Mouse (Mus musculus) thymus, postnatal 25 days (tissue): Measurements from ENCODE around the gene Zp3r.
A peak's percentile ranks its signal among the peaks of the same experiment; 100 is the strongest.
"Not testable (repeated sequence)": the region's sequence is repeated elsewhere in the genome, so short reads cannot be mapped to it uniquely, and the experiment has no call there.

Experiments used
- DNase-seq: peaks from one replicate; pipeline ENCODE4 v3.0.0; 2022

The Zp3r gene

DNA sequence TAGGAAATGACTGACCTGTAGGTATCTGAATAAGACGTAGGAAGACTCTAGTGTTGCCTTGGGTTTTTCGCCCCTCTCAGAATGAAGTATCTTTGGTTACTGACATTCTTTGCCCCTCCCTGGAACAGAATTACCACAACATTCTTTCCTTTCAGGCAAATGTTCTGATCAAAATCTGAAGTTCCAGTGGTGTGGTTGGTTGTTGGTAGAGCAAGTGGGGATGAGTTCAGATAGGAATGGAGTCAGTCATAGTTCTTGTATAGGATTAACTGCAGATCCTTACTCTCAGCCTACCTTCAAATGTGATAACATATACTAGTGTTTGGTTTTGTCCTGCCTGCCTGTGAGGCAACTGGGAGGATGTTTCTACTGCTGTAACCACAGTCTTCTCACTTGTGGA is at the start of gene Zp3r:
Gene Zp3r (minus strand): TSS at position 101 of the 400 bp plus-strand sequence.
- peak; percentile 19 for DNase-seq

DNA sequence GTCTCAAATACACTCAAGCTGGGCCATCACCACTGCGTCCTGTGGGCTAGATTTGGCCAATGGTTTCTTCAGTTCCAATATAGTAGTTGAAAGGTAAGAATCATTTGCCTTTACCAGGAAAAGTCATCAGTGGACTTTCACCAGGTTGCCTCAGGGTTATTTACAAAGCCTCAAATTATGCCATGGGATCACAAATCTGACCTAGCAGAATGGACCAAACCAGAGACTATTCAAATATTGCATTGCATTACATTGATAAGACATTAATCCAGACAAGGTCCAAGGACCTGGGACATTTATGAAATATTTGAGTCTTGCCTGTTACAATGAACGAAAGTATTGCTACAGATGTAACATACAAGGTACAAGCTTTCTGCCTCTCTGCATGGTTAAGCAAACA is 49.1 kb upstream of the Zp3r start:
- no peak for DNase-seq

DNA sequence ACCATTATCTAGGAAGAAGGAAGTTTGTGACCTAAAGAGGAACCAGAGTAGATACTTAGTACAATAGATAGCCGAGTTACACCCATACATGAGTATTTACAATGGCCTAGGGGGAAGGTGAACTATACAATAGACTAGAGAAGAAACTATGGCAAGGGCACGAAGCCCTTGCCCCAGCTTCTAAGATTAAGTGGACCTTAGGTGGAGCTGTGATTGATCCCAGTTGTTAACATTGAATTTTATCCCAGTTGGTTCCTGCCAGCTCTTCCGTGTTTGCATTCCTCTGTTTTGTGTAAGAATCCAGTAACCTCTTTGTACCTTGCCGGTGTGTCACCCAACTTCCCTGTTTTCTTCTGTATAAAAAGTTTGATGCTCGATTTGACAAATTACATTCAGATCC is 34.2 kb upstream of the Zp3r start:
- not testable (repeated sequence) for DNase-seq

DNA sequence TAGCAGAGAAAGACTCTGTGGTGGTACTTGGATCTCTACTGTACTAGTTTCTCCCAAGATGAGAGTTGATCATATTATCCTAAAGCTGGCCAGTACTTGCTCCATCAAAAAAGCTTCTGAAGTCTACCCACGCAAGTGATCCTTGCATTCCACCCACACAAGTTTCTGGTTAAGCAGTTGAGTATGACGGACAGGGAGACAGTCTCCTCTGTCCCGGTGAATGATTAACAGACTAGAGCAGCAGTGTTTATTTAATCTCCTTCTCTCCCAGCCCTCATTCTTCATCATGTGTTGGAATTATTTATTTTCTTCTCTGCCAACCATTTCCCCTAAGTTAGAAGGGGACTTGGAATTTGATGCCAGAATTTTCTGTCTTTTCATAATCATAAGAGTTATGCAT is 32.0 kb upstream of the Zp3r start, which contains the start of gene C4bp:
Gene C4bp (minus strand): TSS at position 179 of the 400 bp plus-strand sequence.
- no peak for DNase-seq

DNA sequence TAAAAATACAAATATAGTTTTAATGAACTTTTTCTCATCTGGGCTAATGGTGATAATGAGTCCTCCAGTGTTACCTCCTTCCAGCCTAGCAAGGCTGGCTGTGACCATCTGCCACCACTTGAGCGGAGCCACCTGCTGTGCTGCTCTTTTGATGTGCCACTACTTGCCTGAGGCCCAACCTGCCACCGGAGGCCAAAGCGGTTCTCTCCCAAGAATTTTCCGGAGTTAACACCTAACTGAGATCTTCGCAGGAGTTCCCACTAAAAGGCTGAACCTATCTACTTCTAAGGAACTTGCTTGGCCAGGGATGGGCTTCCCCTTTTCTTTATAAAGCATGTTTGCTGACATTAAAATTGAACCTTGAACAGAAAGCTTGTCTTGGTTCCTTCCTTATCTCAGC is 30.2 kb upstream of the Zp3r start:
- not testable (repeated sequence) for DNase-seq

DNA sequence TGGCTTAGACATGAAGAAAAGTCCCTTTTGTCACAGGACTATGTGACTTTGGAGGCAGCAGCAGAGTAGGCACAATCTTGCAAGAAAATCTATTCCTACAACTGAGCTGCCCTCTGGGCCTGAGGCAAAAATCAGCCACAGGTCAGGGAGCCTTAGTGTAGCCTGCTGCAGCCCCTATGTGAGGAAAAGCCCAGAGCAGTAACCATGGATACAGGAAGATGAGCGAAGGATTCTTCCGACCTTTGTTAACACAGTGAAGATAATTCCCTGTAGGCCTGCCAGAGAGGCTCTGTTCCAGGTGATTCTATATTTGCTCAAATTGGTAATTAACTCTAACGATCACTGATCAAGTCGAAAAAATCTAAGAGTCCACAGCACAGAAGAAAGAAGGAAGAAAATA is 14.7 kb upstream of the Zp3r start:
- DNase-seq, result no peak

GRCm38 (mm10) chr1:130640967-130641366 is 11.5 kb upstream of the Zp3r start:
- DNase-seq, result no peak

GRCm38 (mm10) chr1:130633761-130634410 is 4.5 kb upstream of the Zp3r start:
- peak; percentile 92 for DNase-seq

GRCm38 (mm10) chr1:130633316-130633715 is 3.9 kb upstream of the Zp3r start:
- peak; percentile 47 for DNase-seq

DNA sequence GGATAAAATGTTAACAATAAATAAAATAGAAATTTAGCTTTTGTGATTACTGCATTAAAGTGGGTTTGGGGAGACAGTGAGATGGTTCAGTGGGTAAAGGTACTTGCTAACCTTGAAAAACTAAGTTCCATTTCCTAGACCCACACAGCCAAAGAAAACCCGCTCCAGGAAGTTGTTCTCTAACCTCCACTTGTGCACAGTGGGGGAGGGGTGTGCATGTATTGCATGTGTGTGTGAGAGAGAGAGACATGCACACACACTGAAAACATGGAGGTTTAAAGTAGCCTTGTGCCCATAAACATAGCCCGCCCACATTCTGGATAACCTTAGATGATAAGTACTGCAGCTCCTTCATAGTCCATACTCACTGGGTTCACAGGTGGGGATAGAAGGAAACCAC is 33.1 kb downstream of the Zp3r start:
- DNase-seq, result peak; percentile 41

- DNase-seq, result no peak
Measured at GRCm38 (mm10) chr1:130588659-130589058, 40.8 kb downstream of the Zp3r start.

DNA sequence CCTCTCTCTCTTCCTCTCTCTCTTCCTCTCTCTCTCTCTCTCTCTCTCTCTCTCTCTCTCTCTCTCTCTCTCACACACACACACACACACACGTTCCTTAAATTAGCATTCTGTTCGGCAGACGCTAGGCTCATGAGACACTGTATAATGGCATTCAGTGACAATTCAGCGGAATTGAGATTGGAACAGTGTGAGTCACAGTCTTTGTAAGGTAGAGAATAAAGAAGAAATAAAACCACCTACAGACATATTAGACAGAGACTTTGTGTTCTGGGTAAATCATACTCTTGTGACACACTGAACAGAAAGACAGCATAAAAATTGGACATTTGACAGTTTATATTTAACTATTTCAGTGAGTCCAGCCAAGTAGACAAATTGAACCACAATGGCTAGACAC is 53.0 kb downstream of the Zp3r start:
- no peak for DNase-seq

DNA sequence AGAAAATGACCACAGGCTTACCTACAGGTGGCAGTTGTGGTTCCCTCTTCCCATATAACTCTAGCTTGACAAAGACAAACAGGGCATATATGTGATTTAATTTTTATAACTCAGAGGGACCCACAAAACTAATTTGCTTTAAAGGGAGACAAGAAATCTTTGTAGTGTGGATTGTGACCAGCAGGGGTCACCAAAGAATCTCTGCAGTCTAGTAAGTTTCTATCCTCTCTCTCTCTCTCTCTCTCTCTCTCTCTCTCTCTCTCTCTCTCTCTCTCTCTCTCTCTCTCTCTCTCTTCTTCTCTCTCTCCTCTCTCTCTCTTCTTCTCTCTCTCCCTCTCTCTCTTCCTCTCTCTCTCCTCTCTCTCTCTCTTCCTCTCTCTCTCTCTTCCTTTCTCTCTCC is 53.5 kb downstream of the Zp3r start:
- DNase-seq, result peak; percentile 53

- peak; percentile 17 for DNase-seq
Measured at GRCm38 (mm10) chr1:130551407-130552249, 77.8 kb downstream of the Zp3r start.

DNA sequence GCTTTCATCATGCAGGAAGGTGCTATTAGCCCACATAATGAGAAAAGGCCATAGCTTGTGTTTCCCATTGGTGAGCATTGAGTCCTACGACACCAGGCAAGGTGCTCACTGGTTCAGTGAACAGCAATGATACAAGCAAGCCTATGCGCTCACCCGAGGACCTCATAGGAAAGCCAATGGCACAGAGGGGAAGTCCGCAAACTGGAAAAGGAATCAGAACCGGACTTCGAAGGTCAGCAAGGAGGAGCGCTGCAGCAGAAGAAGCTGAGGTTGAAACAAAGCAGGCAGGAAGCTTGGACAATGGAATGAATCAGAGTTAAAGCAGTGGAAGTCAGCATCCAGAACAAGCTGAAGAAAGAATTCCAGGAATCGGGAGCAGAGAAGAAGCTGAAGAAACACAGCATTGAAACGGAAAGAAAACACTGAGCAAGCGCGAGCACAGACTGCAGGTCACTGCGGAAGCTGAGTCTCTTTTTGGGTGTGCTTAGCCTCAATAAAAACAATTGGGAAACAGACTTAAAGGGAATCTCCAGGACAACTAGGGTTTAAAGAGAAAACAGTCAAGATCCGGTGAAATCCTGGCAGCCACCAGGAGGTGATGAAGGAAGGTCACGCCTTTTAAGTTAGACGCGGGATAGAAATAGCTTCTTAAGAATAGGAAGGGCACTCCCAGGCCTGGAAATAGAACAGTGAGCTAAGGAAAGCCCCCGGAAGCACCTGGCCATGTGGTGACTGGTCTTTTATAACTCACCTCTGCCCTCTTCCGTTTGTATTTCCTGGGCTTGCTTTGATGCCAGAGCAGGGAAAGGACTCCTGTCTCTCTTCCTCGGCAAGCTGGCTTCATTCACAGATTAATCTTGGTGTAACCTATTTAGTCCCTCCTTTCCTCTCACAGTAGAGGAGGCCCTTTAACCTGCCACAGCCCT is 78.9 kb downstream of the Zp3r start:
- peak; percentile 61 for DNase-seq

DNA sequence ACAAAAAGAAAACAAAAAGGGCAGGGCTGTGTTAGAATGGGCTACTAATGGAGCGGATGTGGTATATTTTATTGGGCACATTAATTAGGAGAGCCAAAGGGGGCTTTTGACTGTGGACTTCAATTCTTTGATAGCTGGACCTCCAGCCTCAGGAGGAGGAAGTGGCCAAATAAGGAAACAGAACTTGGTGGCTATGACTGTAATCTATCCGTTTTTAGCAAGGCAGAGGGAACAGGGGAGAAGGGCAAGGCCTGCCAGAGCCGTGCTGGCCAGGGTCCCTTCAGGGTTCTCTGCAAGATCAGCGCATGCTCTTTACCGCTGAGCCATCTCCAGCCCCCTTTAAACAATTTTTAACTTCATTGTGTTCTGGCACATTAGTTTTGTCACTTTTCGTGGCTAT is 79.7 kb downstream of the Zp3r start:
- DNase-seq, result no peak

DNA sequence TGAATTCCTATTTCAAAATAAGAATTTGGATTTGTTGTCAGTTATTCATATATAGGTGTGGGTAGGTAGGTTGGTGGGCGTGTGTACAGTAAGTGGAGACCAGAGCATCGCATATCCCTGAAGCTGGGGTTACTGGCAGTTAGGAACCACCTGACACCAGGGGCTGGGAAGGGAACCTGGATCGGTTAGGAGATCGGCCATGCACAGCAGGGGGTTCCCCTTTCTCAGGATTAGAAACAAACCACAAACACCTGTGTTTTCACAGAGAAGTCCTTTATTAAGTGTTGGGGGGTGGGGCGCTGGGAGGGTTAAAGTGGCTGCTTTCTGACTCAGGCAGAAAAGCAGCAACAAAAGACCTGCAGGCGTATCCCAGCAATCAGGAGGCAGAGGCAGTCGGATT is 80.3 kb downstream of the Zp3r start:
- DNase-seq, result peak; percentile 10

DNA sequence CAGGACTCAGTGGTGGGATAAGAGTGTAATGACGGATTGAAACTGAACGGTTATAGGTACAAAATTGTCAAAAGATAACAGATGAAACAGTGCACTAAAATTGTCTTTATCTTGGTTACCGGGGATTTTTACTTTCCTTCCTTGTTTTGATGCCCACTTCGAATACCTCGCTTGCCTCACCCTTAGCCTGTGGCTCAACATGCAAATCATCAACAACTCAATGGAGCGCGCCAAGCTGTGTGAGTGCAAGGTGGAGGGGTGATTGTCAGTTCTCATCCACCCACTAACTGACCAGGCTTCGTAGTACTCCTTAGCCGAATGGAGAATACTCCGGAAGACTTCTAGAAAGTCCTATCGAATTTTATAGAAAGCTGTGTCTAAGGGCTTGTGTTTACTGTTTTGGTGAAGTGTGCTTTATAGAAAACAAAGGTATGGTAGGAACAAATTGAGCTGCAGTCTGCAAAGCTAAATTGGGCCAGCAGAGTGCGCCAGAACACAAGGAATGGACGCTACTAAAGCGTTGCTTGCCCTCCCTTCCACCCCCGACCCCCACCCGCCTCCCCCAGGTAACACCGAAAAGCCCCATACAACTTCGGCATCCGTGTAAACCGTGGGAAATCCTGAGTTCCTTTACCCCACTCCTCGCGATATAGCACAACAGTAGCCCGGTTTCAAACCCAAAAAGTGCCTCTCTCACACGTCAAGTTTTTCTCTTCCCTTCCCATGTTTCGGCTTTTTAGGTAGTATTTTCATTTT is 81.6 kb downstream of the Zp3r start:
- DNase-seq, result peak; percentile 84
